Mouse (Mus musculus): Measurements from ENCODE around the gene Cct7. TPM values are rescaled to one million over a fixed set of nuclear protein-coding genes. Genes with fewer than 3 reads are reported as not detected.
"Not testable (repeated sequence)": the region's sequence is repeated elsewhere in the genome, so short reads cannot be mapped to it uniquely, and the experiment has no call there.

Gene Cct7
- total and polyA plus RNA-seq, 2 experiments from 2014 or later = 273 to 552 TPM

- no peaks in the 10 kb centered on the region for H3K9me3 ChIP-seq (ENCODE audit: low read length)
- no peak overlapping the region for H3K4me3 ChIP-seq (ENCODE audit: low read depth, low read length)
- WGBS = 85% methylated on average over 3 of the region's 3 CpGs
- no peaks in the 10 kb centered on the region for H3K4me1 ChIP-seq (ENCODE audit: insufficient read depth)
- H3K27ac ChIP-seq (ENCODE audit: low read depth, low read length) = no peak overlapping the region
- DNase-seq = no peak
- peaks cover 53% of the 10 kb centered on the region for H3K36me3 ChIP-seq (ENCODE audit: insufficient read depth)
- H3K27me3 ChIP-seq (ENCODE audit: insufficient read depth, low read length) = no peaks in the 10 kb centered on the region
- ATAC-seq = no peak
- TF ChIP-seq CTCF (IDR thresholded peaks at IDR 0.05; ENCODE audit: low read depth) = no peak
- H3K4me2 ChIP-seq (ENCODE audit: low read depth) = no peak overlapping the region
- H3K9ac ChIP-seq = no peak overlapping the region
Observed at GRCm38 (mm10) chr6:85443488-85444233, 7.7 kb upstream of the Cct7 start.

DNA sequence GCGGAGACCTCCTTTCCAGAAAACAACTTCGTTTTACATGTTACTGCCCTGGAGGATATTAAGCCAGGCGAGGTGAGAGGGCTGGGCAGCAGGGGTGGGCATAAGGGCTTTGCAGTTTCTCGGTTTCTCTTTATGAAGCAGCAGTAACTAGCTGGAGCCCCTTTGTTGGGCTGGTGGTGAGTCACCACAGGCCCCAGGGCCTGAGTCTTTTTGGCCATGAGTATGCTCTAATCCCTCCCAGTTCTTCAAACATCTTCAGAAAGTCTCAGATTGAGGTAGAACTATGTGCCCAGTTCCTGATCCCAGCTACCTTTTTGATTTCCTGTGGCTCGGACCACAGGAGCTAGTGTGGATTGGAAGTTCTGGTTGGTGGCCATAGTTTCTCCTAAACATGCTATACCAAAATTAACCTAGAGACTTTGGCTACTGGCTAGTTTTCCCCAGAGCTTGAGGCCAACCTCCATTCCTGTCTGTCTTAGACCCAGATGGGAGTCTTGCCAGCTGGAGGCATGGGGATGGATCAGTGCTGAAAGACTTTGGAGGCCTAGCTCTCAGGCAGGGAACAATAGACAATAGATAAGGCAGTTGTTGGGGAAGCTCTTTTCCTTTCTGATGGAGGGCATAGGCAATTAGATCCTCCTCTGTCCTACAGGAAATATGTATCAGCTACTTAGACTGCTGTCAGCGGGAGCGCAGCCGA, 6.9 kb upstream of the Cct7 start:
- no peaks in the 10 kb centered on the region for H3K27me3 ChIP-seq (ENCODE audit: insufficient read depth, low read length)
- no peak overlapping the region for H3K4me2 ChIP-seq (ENCODE audit: low read depth)
- no peak overlapping the region for H3K4me3 ChIP-seq (ENCODE audit: low read depth, low read length)
- H3K36me3 ChIP-seq (ENCODE audit: insufficient read depth) = peaks cover 46% of the 10 kb centered on the region
- TF ChIP-seq CTCF (IDR thresholded peaks at IDR 0.05; ENCODE audit: low read depth) = no peak
- H3K4me1 ChIP-seq (ENCODE audit: insufficient read depth) = no peaks in the 10 kb centered on the region
- H3K9ac ChIP-seq = no peak overlapping the region
- no peak overlapping the region for H3K27ac ChIP-seq (ENCODE audit: low read depth, low read length)
- no peak for ATAC-seq
- no peaks in the 10 kb centered on the region for H3K9me3 ChIP-seq (ENCODE audit: low read length)
- DNase-seq = no peak
- WGBS = 90% methylated on average over 8 of the region's 8 CpGs

GRCm38 (mm10) chr6:85445286-85445685, 6.0 kb upstream of the Cct7 start:
- H3K27me3 ChIP-seq (ENCODE audit: insufficient read depth, low read length) = no peaks in the 10 kb centered on the region
- no peak overlapping the region for H3K4me2 ChIP-seq (ENCODE audit: low read depth)
- no peak for TF ChIP-seq CTCF (IDR thresholded peaks at IDR 0.05; ENCODE audit: low read depth)
- H3K9me3 ChIP-seq (ENCODE audit: low read length) = no peaks in the 10 kb centered on the region
- no peak overlapping the region for H3K9ac ChIP-seq
- H3K27ac ChIP-seq (ENCODE audit: low read depth, low read length) = no peak overlapping the region
- H3K36me3 ChIP-seq (ENCODE audit: insufficient read depth) = peaks cover 37% of the 10 kb centered on the region
- no peak for ATAC-seq
- DNase-seq = no peak
- 79% methylated on average over 5 of the region's 5 CpGs for WGBS
- no peaks in the 10 kb centered on the region for H3K4me1 ChIP-seq (ENCODE audit: insufficient read depth)
- no peak overlapping the region for H3K4me3 ChIP-seq (ENCODE audit: low read depth, low read length)

- no peak overlapping the region for H3K4me2 ChIP-seq (ENCODE audit: low read depth)
- H3K4me1 ChIP-seq (ENCODE audit: insufficient read depth) = no peaks in the 10 kb centered on the region
- H3K4me3 ChIP-seq (ENCODE audit: low read depth, low read length) = no peak overlapping the region
- no peaks in the 10 kb centered on the region for H3K9me3 ChIP-seq (ENCODE audit: low read length)
- H3K9ac ChIP-seq = no peak overlapping the region
- no peak overlapping the region for H3K27ac ChIP-seq (ENCODE audit: low read depth, low read length)
- 89% methylated on average over 6 of the region's 6 CpGs for WGBS
- TF ChIP-seq CTCF (IDR thresholded peaks at IDR 0.05; ENCODE audit: low read depth) = no peak
- ATAC-seq (no peak), DNase-seq (no peak)
- H3K36me3 ChIP-seq (ENCODE audit: insufficient read depth) = peaks cover 19% of the 10 kb centered on the region
- no peaks in the 10 kb centered on the region for H3K27me3 ChIP-seq (ENCODE audit: insufficient read depth, low read length)
Observed at GRCm38 (mm10) chr6:85447351-85447750, 4.0 kb upstream of the Cct7 start.

DNA sequence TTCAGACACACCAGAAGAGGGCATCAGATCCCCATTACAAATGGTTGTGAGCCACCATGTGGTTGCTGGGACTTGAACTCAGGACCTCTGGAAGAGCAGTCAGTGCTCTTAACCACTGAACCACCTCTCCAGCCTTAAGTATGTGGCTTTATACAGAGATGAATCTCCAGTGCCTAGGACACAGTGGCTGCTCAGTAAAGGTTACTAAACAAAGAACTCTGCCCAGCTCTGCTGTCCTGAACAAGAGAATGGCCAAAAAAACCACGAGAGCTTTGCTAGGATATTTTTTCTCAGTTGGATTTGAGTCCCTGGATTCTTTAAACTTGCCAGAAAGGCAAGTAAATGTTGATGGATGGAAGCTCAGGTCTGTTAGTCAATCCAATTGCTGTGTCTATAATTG, 1.2 kb upstream of the Cct7 start:
- not testable (repeated sequence) for H3K4me3 ChIP-seq (ENCODE audit: low read depth, low read length); ATAC-seq; H3K9me3 ChIP-seq (ENCODE audit: low read length); H3K9ac ChIP-seq; DNase-seq; H3K27ac ChIP-seq (ENCODE audit: low read depth, low read length); H3K36me3 ChIP-seq (ENCODE audit: insufficient read depth); H3K27me3 ChIP-seq (ENCODE audit: insufficient read depth, low read length)
- 50% methylated on average over 1 of the region's 1 CpGs for WGBS
- peak overlapping the region; percentile 93; the same call in 1 of the 2 replicates for H3K4me2 ChIP-seq (ENCODE audit: low read depth)
- H3K4me1 ChIP-seq (ENCODE audit: insufficient read depth) = peaks cover 22% of the 10 kb centered on the region

GRCm38 (mm10) chr6:85451664-85452410, 523 bp downstream of the Cct7 start, which contains the start of gene Pradc1:
Gene Pradc1 (minus strand): TSS chr6:85451970.
- Histone ChIP-seq H3K9ac (peak within 1 kb of the TSS; percentile 66), H3K36me3 (ENCODE audit: insufficient read depth) (no peaks in the 10 kb centered on the region), H3K27ac (ENCODE audit: low read depth, low read length) (peak within 1 kb of the TSS; percentile 94), H3K4me2 (ENCODE audit: low read depth) (peak within 1 kb of the TSS; percentile 93), H3K9me3 (ENCODE audit: low read length) (no peaks in the 10 kb centered on the region), H3K4me1 (ENCODE audit: insufficient read depth) (peaks cover 24% of the 10 kb centered on the region), H3K4me3 (ENCODE audit: low read depth, low read length) (peak within 1 kb of the TSS; percentile 82), H3K27me3 (ENCODE audit: insufficient read depth, low read length) (no peaks in the 10 kb centered on the region)
- ATAC-seq = peak; percentile 92
- WGBS = 1% methylated on average over 54 of the region's 54 CpGs
- peak; percentile 98 for DNase-seq
- TF ChIP-seq CTCF (IDR thresholded peaks at IDR 0.05; ENCODE audit: low read depth) = no peak

DNA sequence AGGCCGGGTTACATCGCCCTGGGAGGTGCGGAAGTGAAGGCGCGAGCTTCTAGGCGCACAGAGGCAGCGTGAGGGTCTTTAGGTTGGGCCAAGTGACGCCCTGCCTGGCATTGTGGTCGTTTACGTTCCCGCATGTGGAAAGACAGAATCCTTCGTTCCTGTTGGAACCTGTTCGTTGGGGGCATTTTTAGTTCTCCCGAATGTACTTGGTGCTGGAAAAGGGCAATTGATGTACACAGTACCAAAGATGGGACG, 1.0 kb downstream of the Cct7 start:
- Histone ChIP-seq H3K4me2 (ENCODE audit: low read depth) (peak overlapping the region; percentile 93), H3K4me3 (ENCODE audit: low read depth, low read length) (peak overlapping the region; percentile 82), H3K36me3 (ENCODE audit: insufficient read depth) (no peaks in the 10 kb centered on the region), H3K4me1 (ENCODE audit: insufficient read depth) (peaks cover 24% of the 10 kb centered on the region), H3K9ac (peak overlapping the region; percentile 66), H3K27me3 (ENCODE audit: insufficient read depth, low read length) (no peaks in the 10 kb centered on the region), H3K9me3 (ENCODE audit: low read length) (no peaks in the 10 kb centered on the region), H3K27ac (ENCODE audit: low read depth, low read length) (peak overlapping the region; percentile 94)
- no peak for TF ChIP-seq CTCF (IDR thresholded peaks at IDR 0.05; ENCODE audit: low read depth)
- DNase-seq (no peak), ATAC-seq (peak; percentile 5)
- 0% methylated on average over 15 of the region's 15 CpGs for WGBS

All from forebrain, postnatal 0 days (tissue).